Mouse (Mus musculus) bone marrow, adult 2 months (tissue): ENCODE measurements around the gene Pik3r6. TPM values are rescaled to one million over a fixed set of nuclear protein-coding genes. Genes with fewer than 3 reads are reported as not detected.

Experiments
- H3K27ac ChIP-seq: fragments of 200-500 bp; 2 replicates; pipeline ENCODE4 v1.5.1; 2012; ENCODE audit warnings: low read depth, mild to moderate bottlenecking, control low read depth, inconsistent platforms, low read length; ENCODE audit not compliant: control insufficient read depth, poor library complexity, insufficient read depth
- H3K4me1 ChIP-seq: fragments of 200-500 bp; 2 replicates; pipeline ENCODE4 v1.6.1; 2011; ENCODE audit warnings: low read length; ENCODE audit not compliant: control insufficient read depth, insufficient read depth
- H3K4me3 ChIP-seq: fragments of 200-500 bp; replicated peaks from 2 replicates; pipeline ENCODE3; 2011; ENCODE audit warnings: mild to moderate bottlenecking, low read depth, low read length, control low read depth; ENCODE audit not compliant: control insufficient read depth
- CTCF ChIP-seq: fragments of 200-500 bp; IDR thresholded peaks from 2 replicates; pipeline ENCODE4 v1.5.1; 2011; ENCODE audit warnings: low read length, control low read depth; ENCODE audit not compliant: control insufficient read depth, insufficient read depth
- POLR2A ChIP-seq: fragments of 200-500 bp; IDR thresholded peaks from 2 replicates; pipeline ENCODE4 v1.6.1; 2011; ENCODE audit warnings: low read depth, mild to moderate bottlenecking, control low read depth, low read length, borderline replicate concordance; ENCODE audit not compliant: control insufficient read depth
- whole genome bisulfite sequencing: fragments of 180-500 bp; shearing (Covaris S2); methylation state at CpG from one replicate; pipeline ENCODE4 v1.1.7; 2018; 5-methylcytosine and 5-hydroxymethylcytosine counted together
- polyA plus RNA-seq: library from polyadenylated mRNA; stranded (reverse); fragments of >200 nt; gene quantifications from 2 replicates; pipeline ENCODE4 v1.2.4, GENCODE M21; 2011; ENCODE audit warnings: low replicate concordance; ENCODE audit not compliant: missing spikeins, insufficient read depth, insufficient read length

Gene Pik3r6
- polyA plus RNA-seq, 1 experiment = 47.0 TPM

DNA sequence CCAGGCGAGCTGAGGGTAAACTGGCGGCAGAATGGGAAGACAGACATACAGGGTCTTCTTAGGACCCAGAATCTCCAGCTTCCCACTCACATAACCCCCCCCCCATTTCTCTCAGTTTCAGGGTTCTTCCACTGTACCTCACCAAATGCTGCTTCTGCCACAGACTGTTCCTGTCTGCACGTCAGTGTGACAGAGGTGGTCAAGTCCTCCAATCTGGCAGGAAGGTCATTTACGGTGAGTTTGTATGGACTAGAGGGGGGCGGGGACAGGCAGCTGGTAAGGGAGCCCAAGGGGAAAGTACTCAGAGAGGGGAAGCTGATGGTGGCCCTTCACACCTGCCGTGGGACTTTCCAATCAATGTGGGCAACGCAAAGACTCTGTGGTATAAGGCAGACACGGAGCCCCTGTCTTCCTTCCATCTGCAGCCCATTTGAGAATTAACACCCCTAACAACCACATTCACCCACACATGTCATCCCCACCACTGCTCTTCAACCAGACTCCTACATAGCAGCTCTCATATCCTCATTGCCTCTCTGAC is 42.9 kb downstream of the Pik3r6 start:
- H3K27ac ChIP-seq = no peak overlapping the region
- H3K4me1 ChIP-seq = no peaks in the 10 kb centered on the region
- no peak overlapping the region for H3K4me3 ChIP-seq
- 59% methylated on average over 8 of the region's 8 CpGs for WGBS
- TF ChIP-seq CTCF = no peak
- no peak for TF ChIP-seq POLR2A

DNA sequence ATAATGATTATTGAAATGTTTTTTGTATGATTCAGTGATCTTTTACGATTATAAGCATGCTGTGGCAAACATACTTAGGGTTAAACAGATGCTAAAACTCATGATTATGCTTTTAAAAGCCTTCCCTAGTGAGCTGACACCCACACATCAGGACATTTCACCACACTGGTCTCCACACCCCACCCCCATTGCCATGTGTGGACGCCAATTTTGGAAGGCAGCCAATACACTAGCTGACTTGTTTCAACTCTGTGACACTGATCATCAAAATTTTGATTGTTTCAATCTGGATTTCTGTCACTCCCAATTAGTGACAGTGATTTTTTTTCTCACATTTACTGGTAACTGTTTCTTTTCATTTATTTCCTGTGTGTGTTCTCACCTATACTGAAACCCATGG is 44.7 kb downstream of the Pik3r6 start:
- TF ChIP-seq POLR2A (no peak), CTCF (no peak)
- WGBS = 55% methylated on average over 2 of the region's 2 CpGs
- H3K4me3 ChIP-seq = no peak overlapping the region
- no peak overlapping the region for H3K27ac ChIP-seq
- no peaks in the 10 kb centered on the region for H3K4me1 ChIP-seq

DNA sequence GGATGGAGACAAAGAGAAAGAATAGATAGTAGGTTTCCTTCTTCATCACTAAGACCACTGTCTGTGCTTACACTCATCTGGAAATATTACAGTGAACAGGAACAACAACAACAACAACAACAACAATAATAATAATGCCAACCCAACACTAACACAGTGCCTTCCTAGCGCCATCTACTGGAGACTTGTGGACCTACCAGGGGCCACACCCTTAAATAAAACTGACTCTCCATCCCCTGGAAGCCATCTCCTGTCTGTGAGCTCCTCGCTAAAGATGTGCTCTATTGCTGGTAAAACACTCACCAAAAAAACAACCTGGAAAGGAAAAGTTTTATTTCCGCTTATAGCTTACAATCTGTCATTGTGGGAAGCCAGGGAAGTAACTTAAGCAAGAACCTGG is 46.8 kb downstream of the Pik3r6 start:
- Histone ChIP-seq H3K4me1 (no peaks in the 10 kb centered on the region), H3K4me3 (no peak overlapping the region), H3K27ac (no peak overlapping the region)
- WGBS = 52% methylated on average over 3 of the region's 3 CpGs
- TF ChIP-seq POLR2A (no peak), CTCF (peak; percentile 68)

DNA sequence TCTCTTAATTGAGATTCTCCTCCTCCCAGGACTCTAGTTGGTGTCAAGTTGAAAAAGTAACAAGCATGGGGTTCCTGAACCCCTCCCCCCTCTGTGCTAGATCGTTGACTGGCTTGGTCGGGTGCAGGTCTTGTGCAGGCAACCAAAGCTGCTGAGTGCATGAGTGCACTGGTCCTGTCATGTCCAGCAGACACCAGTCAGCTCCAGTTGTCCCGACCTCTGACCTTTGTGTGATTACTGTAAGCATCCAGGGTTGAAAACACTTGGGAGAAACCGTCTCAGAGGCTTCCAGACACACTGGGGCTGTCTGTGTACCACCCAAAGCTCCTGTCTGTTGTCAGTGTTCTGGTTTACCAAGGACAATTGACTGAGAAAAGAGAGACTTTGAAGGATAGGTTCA is 47.5 kb downstream of the Pik3r6 start:
- no peak overlapping the region for H3K27ac ChIP-seq
- WGBS = 81% methylated on average over 4 of the region's 4 CpGs
- H3K4me1 ChIP-seq = no peaks in the 10 kb centered on the region
- H3K4me3 ChIP-seq = no peak overlapping the region
- TF ChIP-seq CTCF = no peak
- no peak for TF ChIP-seq POLR2A

GRCm38 (mm10) chr11:68553981-68554471 is 51.2 kb downstream of the Pik3r6 start:
- TF ChIP-seq CTCF (peak; percentile 45; the same call in 1 of the 2 replicates), POLR2A (no peak)
- Histone ChIP-seq H3K27ac (no peak overlapping the region), H3K4me1 (no peaks in the 10 kb centered on the region), H3K4me3 (no peak overlapping the region)
- WGBS = 37% methylated on average over 8 of the region's 8 CpGs

GRCm38 (mm10) chr11:68555918-68556584 is 53.2 kb downstream of the Pik3r6 start, which contains the start of gene Mfsd6l:
Gene Mfsd6l, plus strand, starts transcription at chr11:68556186.
- no peaks in the 10 kb centered on the region for H3K4me1 ChIP-seq
- TF ChIP-seq POLR2A (no peak), CTCF (peak; percentile 7; the same call in 1 of the 2 replicates)
- 35% methylated on average over 37 of the region's 37 CpGs for WGBS

DNA sequence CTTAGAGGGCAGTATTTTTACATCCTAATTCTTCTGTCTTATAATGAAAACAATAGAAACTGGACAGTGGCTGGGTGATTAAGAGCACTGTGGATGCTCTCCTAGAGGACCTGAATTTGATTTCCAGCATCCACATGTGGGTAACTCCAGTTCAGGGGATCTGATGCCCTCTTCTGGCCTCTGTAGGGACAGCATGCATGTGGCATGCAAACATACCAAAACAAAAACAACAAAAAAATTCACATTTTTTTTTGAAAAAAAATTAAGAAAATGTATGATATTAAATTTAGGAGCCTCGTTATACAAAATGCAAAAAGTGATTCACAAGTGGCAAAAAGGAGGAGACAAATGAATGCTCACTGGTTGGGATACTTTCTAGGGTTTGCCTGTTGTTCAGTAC is 56.7 kb downstream of the Pik3r6 start:
- H3K27ac ChIP-seq = no peak overlapping the region
- no peak overlapping the region for H3K4me3 ChIP-seq
- TF ChIP-seq CTCF = peak; percentile 33; the same call in 1 of the 2 replicates
- no peak for TF ChIP-seq POLR2A
- WGBS = 45% methylated on average over 1 of the region's 1 CpGs
- H3K4me1 ChIP-seq = no peaks in the 10 kb centered on the region

More at GRCm38 (mm10) chr11:68555918-68556584, 53.2 kb downstream of the Pik3r6 start, which contains the start of gene Mfsd6l:
- H3K27ac ChIP-seq = no peak within 1 kb of the TSS
- no peak within 1 kb of the TSS for H3K4me3 ChIP-seq
